Mouse (Mus musculus): ENCODE results near the gene Cebpg.

Gene Cebpg

GRCm38 (mm10) chr7:35054286-35054685 is 2.1 kb downstream of the Cebpg start:
- DNase-seq (ENCODE audit: low read depth) = no peak

GRCm38 (mm10) chr7:35053161-35053560 is 3.2 kb downstream of the Cebpg start:
- DNase-seq (ENCODE audit: low read depth) = no peak

DNA sequence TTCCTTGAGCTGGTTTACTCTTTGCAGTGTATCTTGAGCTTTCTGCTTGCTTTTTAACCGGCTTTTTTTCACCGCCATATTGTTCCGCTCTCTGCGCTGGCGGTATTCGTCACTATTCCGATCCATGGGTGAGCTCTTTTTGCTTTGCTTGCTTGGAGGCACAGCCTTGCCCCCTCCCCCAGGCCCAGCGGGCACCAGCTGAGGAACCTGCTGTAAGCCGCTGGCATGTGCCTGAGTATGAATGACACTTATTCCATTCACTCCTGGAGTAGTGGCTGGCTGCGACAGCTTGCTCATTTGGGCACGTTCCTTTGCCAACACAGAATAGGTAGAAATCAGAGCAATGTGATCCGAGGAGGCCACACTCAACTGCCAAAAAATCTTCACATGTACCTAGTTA is 5.8 kb downstream of the Cebpg start:
- DNase-seq (ENCODE audit: low read depth) = no peak

- no peak for DNase-seq (ENCODE audit: low read depth)
Measured at GRCm38 (mm10) chr7:35046091-35046490, 10.3 kb downstream of the Cebpg start.

GRCm38 (mm10) chr7:35044719-35045118 is 11.7 kb downstream of the Cebpg start:
- no peak for DNase-seq (ENCODE audit: low read depth)

DNA sequence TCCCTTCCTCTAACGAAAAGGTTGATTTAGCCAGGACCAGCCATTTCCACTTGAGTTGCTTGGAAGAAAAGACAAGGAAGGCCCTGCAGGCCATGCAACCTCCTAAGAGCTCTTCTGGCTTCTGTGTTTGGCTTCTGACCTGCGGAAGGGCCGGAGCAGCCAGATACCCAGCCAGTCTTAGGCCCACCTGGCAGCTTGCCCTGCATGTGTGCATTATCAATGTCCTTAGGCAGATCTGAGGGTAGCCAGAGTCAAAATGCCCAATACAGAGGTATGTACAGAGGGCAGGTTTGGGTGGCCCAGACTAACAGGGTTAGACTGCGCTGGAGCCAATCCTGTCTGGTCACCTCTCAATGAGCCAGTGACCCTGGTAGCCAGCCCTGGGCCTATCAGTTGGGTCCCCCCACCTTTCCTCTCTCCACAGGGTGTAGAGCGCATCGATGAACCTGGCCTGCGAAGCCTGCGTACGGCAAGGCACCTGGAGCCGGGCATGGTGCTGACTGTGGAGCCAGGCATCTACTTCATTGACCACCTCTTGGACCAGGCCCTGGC is 13.0 kb downstream of the Cebpg start:
- no peak for DNase-seq (ENCODE audit: low read depth)

DNA sequence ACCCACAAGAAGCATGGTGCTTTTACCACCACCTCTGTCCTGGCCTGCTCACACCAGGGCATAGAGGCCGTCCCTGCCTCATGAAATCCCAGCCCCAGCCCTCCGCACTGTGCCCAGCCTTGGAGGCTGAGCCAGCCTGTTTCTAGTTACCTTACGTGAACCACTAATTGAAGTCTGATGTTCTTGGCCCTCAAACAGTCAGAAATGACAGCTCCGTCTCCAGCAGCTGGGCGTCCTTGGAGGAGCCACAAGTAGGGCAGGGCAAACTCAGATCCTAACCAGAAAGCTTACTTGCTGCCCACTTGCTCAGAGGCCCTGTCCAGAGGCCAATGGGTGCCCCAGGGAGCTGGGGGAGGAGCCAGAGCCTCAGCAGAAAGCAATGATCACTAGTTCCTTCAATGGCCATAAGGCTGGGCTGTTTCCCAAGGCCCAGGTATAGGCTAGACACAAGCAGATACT is 13.6 kb downstream of the Cebpg start:
- no peak for DNase-seq (ENCODE audit: low read depth)

- DNase-seq (ENCODE audit: low read depth) = no peak
Measured at GRCm38 (mm10) chr7:35042209-35042554, 14.2 kb downstream of the Cebpg start.

DNA sequence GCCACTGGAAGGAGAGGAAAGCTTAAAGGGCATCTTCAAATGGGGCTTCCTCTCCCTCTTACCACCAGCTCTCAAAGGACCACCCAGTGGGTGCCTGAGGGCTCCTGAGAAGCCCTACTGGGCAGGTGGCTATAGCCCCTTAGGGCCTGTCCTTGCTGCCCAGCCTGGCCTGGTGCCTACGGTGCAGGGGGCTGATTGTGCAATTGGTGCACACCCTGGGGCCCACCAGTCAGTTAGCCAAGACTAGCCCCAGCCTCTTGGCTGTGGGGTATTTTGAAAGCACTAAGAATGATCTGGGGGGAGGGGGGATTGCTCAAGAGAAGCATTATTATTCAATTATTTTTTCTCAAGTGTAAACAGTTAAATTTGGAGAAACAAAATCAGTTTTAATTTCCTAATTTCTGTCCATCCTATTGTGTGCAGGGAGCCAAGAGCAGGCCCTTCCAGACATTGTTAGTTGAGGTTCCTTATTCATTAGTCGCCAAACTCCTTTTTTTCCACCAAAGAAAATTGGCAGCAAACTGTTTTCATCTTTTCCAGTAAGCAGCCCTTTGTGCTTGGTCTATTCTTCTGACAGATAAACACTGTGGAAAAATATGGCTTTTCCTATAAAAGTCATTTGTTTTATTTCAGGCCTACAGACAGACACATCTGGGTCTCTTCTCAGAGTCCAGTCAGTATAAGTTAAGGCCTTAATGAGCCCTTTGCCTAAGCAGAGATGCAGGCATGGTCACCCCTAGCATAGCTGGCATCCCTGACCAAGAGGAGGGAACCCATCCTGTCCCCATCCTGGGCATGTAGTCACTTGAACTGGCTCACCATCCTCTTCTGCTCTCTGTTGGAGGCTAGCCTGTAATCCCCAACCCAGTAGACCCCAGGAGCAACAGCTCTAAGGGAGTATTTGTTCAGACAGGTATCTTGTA is 14.8 kb downstream of the Cebpg start:
- DNase-seq (ENCODE audit: low read depth) = no peak

GRCm38 (mm10) chr7:35040176-35040972 is 16.0 kb downstream of the Cebpg start:
- no peak for DNase-seq (ENCODE audit: low read depth)

DNA sequence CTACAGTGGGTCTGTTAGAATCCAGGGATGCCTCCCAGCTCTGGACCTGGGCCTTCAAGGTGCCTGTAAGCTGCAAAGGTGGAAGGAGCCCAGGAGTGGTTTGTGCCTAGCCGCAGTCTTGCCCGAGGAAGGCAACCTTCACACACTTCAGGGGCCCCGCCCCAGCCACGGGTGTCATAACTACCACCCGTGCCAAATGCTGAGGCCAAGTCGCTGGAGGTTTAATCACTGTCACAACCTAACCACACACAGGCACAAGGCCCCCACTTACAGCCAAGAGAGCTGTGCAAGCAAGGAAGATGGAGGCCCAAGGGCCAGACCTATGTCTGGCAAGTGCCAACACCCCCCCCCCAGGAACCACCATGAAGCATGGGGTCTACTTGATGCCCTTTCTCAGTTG is 19.0 kb downstream of the Cebpg start:
- no peak for DNase-seq (ENCODE audit: low read depth)

- DNase-seq (ENCODE audit: low read depth) = no peak
Measured at GRCm38 (mm10) chr7:35036266-35036731, 20.1 kb downstream of the Cebpg start.

DNA sequence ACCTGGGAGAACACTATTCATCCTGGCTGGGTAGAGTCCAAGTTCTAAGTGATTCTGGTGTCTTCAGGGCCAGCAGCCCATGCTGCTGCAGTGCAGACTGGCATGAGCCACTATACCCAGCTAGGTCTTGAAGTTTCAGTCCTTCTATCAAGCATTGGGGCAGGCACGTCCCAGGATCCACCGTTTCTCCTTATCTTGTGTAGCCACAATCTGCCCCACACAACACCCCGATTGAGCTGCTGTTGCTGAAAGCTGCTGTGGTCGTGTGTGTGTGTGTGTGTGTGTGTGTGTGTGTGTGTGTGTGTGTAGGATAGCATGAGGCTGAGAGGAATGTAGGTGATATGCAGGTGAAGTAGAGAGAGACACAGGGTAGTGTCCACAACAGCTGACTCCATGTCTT is 20.8 kb downstream of the Cebpg start:
- no peak for DNase-seq (ENCODE audit: low read depth)

DNA sequence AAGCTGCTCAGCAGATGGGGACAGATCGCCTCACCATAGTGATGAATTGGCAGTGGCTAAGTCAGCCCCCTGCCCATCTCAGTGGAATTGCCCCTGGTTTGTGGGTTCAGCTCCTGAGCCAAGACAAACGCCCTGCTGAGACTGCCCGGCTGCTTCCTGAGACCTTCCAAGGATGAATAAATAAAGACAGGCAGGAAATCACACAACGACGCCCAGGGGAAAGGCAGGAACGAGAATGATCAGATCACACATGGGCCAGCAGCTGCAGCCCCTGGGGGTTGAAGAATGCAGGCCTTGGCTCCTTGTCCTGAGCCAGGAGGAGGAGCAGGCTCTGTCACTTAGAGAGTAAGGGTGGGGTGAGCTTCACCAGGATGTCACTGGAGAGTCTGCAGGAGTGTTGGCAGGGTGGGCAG is 21.2 kb downstream of the Cebpg start:
- no peak for DNase-seq (ENCODE audit: low read depth)

DNA sequence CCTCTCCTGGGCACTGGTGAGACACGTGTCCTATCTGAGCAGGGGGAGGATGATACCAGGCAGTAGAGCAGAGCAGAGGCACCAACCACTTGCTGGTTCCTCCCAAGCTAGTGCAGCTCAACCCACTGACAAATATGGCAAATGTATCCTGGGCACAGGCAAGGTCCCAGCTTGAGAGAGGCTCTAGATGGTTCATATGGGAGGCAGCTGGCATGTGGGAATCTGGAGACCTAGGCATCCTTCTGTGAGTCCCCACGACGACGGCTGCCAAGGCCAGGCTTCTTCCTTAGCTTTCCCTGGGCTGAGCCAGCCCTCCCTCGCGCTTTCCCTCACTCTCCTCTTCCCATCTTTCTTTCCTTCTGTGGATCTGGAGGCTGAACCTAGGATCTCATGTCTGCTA is 25.8 kb downstream of the Cebpg start:
- DNase-seq (ENCODE audit: low read depth) = no peak

- no peak for DNase-seq (ENCODE audit: low read depth)
Measured at GRCm38 (mm10) chr7:35029648-35030047, 26.7 kb downstream of the Cebpg start.

DNA sequence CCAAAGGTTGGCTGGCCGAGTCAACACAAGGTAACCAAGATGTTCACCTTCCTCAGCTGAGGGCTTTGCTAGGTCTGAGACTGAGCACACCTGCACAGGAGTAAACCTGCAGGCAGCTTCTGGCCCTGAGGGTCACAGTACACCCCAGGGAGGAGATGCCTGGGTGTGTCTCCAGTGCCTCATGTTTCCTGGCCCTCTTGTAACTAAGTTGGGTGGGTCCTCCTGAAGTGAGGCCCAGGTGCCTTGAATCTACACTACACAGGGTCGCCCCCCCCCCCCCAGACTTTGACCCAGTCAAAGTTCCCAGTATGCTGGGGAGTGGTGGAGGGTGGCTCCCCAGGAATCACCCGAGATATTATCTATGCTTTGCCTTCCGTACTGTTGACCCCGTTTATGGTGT is 27.1 kb downstream of the Cebpg start:
- DNase-seq (ENCODE audit: low read depth) = no peak

DNA sequence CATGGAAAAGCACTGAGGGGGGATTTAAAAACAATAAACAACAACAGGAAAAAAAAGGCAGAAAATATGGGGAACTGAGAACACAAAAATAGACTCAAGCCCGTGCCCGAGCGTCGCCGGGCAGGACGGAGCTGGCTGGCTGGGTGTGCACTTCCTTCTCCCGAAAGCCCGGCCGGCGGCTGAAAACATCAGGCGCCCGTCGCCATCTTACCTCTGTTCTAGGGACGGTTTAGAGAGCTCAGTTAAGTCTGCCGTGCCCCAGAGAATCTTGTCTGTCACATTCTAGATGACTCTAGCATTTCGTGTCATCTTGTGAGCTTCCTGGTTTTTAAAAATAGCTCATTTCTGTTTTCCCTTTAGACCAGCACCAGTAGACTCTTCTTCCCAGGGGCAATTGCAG is 27.8 kb downstream of the Cebpg start:
- no peak for DNase-seq (ENCODE audit: low read depth)

- no peak for DNase-seq (ENCODE audit: low read depth)
Measured at GRCm38 (mm10) chr7:35027801-35028420, 28.5 kb downstream of the Cebpg start.

GRCm38 (mm10) chr7:35026838-35027291 is 29.5 kb downstream of the Cebpg start:
- no peak for DNase-seq (ENCODE audit: low read depth)

GRCm38 (mm10) chr7:35026276-35026630 is 30.1 kb downstream of the Cebpg start:
- DNase-seq (ENCODE audit: low read depth) = no peak

Data from naive thymus-derived CD4-positive, alpha-beta T cell, adult 2 months (primary cell).